Mouse (Mus musculus): ENCODE results near the gene Adh5. TPM values are rescaled to one million over a fixed set of nuclear protein-coding genes. Genes with fewer than 3 reads are reported as not detected.

Gene Adh5
- polyA plus RNA-seq, 1 experiment: 79.7 TPM

DNA sequence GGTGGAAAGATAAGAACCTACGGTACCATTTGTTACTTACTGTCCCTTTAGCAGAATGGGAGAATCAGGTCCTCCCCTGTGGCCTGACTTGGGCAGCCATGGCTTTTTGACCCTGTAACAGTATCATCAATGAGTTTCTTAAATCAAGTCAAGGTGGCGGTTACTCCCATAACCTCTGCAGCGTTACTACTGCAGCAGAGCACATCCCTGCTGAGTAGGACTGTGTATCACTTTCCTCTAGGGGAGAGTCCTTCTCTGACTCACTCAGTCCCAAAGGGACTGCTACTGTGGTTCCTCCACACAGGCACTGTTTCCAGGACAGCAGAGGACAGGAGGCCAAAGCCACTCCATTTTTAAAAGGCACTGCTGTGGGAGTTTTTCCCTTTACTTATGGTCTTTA, 28.2 kb downstream of the Adh5 start:
- Histone ChIP-seq H3K4me3 (no peak overlapping the region), H3ac (ENCODE audit: control insufficient read depth, insufficient read length) (no peak overlapping the region), H3K4me2 (ENCODE audit: low read depth) (no peak overlapping the region), H3K79me2 (ENCODE audit: control insufficient read depth, insufficient read depth) (peaks cover 7% of the 10 kb centered on the region), H3K27me3 (ENCODE audit: control insufficient read depth, insufficient read depth, insufficient read length) (no peaks in the 10 kb centered on the region), H3K36me3 (ENCODE audit: control insufficient read depth, insufficient read depth) (peaks cover 29% of the 10 kb centered on the region)
- TF ChIP-seq REST (IDR thresholded peaks at IDR 0.05; ENCODE audit: insufficient read depth, insufficient read length): no peak
- no peak for TF ChIP-seq TCF12 (IDR thresholded peaks at IDR 0.05; ENCODE audit: insufficient read depth, poor library complexity, severe bottlenecking)
- TF ChIP-seq POLR2A (IDR thresholded peaks at IDR 0.05; ENCODE audit: insufficient read length, low read depth): no peak
- TF ChIP-seq POLR2AphosphoS2 (IDR thresholded peaks at IDR 0.05; ENCODE audit: insufficient read length, low read depth): no peak
- TF ChIP-seq CEBPB (IDR thresholded peaks at IDR 0.05; ENCODE audit: insufficient read depth, poor library complexity, severe bottlenecking): no peak
- TF ChIP-seq SRF (IDR thresholded peaks at IDR 0.05; ENCODE audit: control insufficient read depth, insufficient read length, low read depth): no peak
- no peak for TF ChIP-seq TCF3 (IDR thresholded peaks at IDR 0.05; ENCODE audit: insufficient read length, low read depth)
- TF ChIP-seq MYOD1 (IDR thresholded peaks at IDR 0.05; ENCODE audit: control insufficient read depth in 1 of 3, insufficient read length in 2 of 3, low read depth in 2 of 3): no peak
- TF ChIP-seq USF1 (IDR thresholded peaks at IDR 0.05; ENCODE audit: low read depth): no peak
- no peak for TF ChIP-seq MAX (IDR thresholded peaks at IDR 0.05; ENCODE audit: low read depth)
- TF ChIP-seq E2F4 (IDR thresholded peaks at IDR 0.05; ENCODE audit: insufficient read depth): no peak
- no peak for TF ChIP-seq MYOG (IDR thresholded peaks at IDR 0.05; ENCODE audit: control insufficient read depth in 1 of 3, insufficient read depth in 1 of 3, insufficient read length in 2 of 3, low read depth in 2 of 3)

DNA sequence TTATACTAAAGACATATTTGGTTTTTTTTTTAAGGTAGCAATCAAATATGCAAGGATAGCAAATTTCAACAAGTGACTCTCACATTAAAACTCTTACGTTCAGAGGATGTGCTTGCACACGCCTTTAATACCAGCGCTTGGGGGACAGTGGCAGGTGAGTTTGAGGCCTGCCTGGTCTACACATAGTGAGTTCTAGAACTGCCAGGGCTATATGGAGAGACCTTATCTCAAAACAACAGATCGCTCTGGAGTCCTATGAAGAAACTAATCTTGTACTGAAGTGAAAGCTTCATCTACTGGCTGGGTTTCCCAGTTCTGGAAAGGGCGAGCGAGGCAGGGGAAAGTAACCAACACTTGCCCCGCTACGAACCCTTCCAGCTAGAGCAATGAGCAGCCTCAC, 36.6 kb downstream of the Adh5 start:
- H3K36me3 ChIP-seq (ENCODE audit: control insufficient read depth, insufficient read depth): peaks cover 18% of the 10 kb centered on the region
- no peaks in the 10 kb centered on the region for H3K27me3 ChIP-seq (ENCODE audit: control insufficient read depth, insufficient read depth, insufficient read length)
- H3K79me2 ChIP-seq (ENCODE audit: control insufficient read depth, insufficient read depth): peaks cover 39% of the 10 kb centered on the region
- H3ac ChIP-seq (ENCODE audit: control insufficient read depth, insufficient read length): no peak overlapping the region
- H3K4me2 ChIP-seq (ENCODE audit: low read depth): no peak overlapping the region
- TF ChIP-seq MAX (IDR thresholded peaks at IDR 0.05; ENCODE audit: low read depth) (no peak), TCF3 (IDR thresholded peaks at IDR 0.05; ENCODE audit: insufficient read length, low read depth) (no peak), MYOD1 (IDR thresholded peaks at IDR 0.05; ENCODE audit: control insufficient read depth in 1 of 3, insufficient read length in 2 of 3, low read depth in 2 of 3) (no peak), CEBPB (IDR thresholded peaks at IDR 0.05; ENCODE audit: insufficient read depth, poor library complexity, severe bottlenecking) (no peak), POLR2A (IDR thresholded peaks at IDR 0.05; ENCODE audit: insufficient read length, low read depth) (no peak), POLR2AphosphoS2 (IDR thresholded peaks at IDR 0.05; ENCODE audit: insufficient read length, low read depth) (no peak), E2F4 (IDR thresholded peaks at IDR 0.05; ENCODE audit: insufficient read depth) (no peak), TCF12 (IDR thresholded peaks at IDR 0.05; ENCODE audit: insufficient read depth, poor library complexity, severe bottlenecking) (no peak), SRF (IDR thresholded peaks at IDR 0.05; ENCODE audit: control insufficient read depth, insufficient read length, low read depth) (no peak), MYOG (IDR thresholded peaks at IDR 0.05; ENCODE audit: control insufficient read depth in 1 of 3, insufficient read depth in 1 of 3, insufficient read length in 2 of 3, low read depth in 2 of 3) (no peak), USF1 (IDR thresholded peaks at IDR 0.05; ENCODE audit: low read depth) (no peak), REST (IDR thresholded peaks at IDR 0.05; ENCODE audit: insufficient read depth, insufficient read length) (no peak)
- H3K4me3 ChIP-seq: no peak overlapping the region

- Histone ChIP-seq H3ac (ENCODE audit: control insufficient read depth, insufficient read length) (no peak overlapping the region), H3K27me3 (ENCODE audit: control insufficient read depth, insufficient read depth, insufficient read length) (no peaks in the 10 kb centered on the region), H3K36me3 (ENCODE audit: control insufficient read depth, insufficient read depth) (peaks cover 17% of the 10 kb centered on the region), H3K79me2 (ENCODE audit: control insufficient read depth, insufficient read depth) (peaks cover 49% of the 10 kb centered on the region), H3K4me3 (no peak overlapping the region), H3K4me2 (ENCODE audit: low read depth) (no peak overlapping the region)
- no peak for TF ChIP-seq TCF3 (IDR thresholded peaks at IDR 0.05; ENCODE audit: insufficient read length, low read depth)
- TF ChIP-seq REST (IDR thresholded peaks at IDR 0.05; ENCODE audit: insufficient read depth, insufficient read length): no peak
- no peak for TF ChIP-seq MYOD1 (IDR thresholded peaks at IDR 0.05; ENCODE audit: control insufficient read depth in 1 of 3, insufficient read length in 2 of 3, low read depth in 2 of 3)
- TF ChIP-seq MAX (IDR thresholded peaks at IDR 0.05; ENCODE audit: low read depth): no peak
- TF ChIP-seq SRF (IDR thresholded peaks at IDR 0.05; ENCODE audit: control insufficient read depth, insufficient read length, low read depth): no peak
- no peak for TF ChIP-seq CEBPB (IDR thresholded peaks at IDR 0.05; ENCODE audit: insufficient read depth, poor library complexity, severe bottlenecking)
- TF ChIP-seq E2F4 (IDR thresholded peaks at IDR 0.05; ENCODE audit: insufficient read depth): no peak
- TF ChIP-seq POLR2AphosphoS2 (IDR thresholded peaks at IDR 0.05; ENCODE audit: insufficient read length, low read depth): no peak
- no peak for TF ChIP-seq POLR2A (IDR thresholded peaks at IDR 0.05; ENCODE audit: insufficient read length, low read depth)
- TF ChIP-seq MYOG (IDR thresholded peaks at IDR 0.05; ENCODE audit: control insufficient read depth in 1 of 3, insufficient read depth in 1 of 3, insufficient read length in 2 of 3, low read depth in 2 of 3): no peak
- TF ChIP-seq USF1 (IDR thresholded peaks at IDR 0.05; ENCODE audit: low read depth): no peak
- TF ChIP-seq TCF12 (IDR thresholded peaks at IDR 0.05; ENCODE audit: insufficient read depth, poor library complexity, severe bottlenecking): no peak
These were observed 38.8 kb downstream of the Adh5 start for GRCm38 (mm10) chr3:138481526-138482284.

GRCm38 (mm10) chr3:138483240-138483639, 40.3 kb downstream of the Adh5 start:
- Histone ChIP-seq H3K27me3 (ENCODE audit: control insufficient read depth, insufficient read depth, insufficient read length) (no peaks in the 10 kb centered on the region), H3K36me3 (ENCODE audit: control insufficient read depth, insufficient read depth) (peaks cover 14% of the 10 kb centered on the region), H3K79me2 (ENCODE audit: control insufficient read depth, insufficient read depth) (peaks cover 65% of the 10 kb centered on the region), H3K4me3 (no peak overlapping the region), H3ac (ENCODE audit: control insufficient read depth, insufficient read length) (no peak overlapping the region), H3K4me2 (ENCODE audit: low read depth) (no peak overlapping the region)
- no peak for TF ChIP-seq E2F4 (IDR thresholded peaks at IDR 0.05; ENCODE audit: insufficient read depth)
- TF ChIP-seq POLR2A (IDR thresholded peaks at IDR 0.05; ENCODE audit: insufficient read length, low read depth): no peak
- no peak for TF ChIP-seq TCF3 (IDR thresholded peaks at IDR 0.05; ENCODE audit: insufficient read length, low read depth)
- TF ChIP-seq MAX (IDR thresholded peaks at IDR 0.05; ENCODE audit: low read depth): no peak
- TF ChIP-seq USF1 (IDR thresholded peaks at IDR 0.05; ENCODE audit: low read depth): no peak
- TF ChIP-seq MYOG (IDR thresholded peaks at IDR 0.05; ENCODE audit: control insufficient read depth in 1 of 3, insufficient read depth in 1 of 3, insufficient read length in 2 of 3, low read depth in 2 of 3): no peak
- no peak for TF ChIP-seq TCF12 (IDR thresholded peaks at IDR 0.05; ENCODE audit: insufficient read depth, poor library complexity, severe bottlenecking)
- TF ChIP-seq CEBPB (IDR thresholded peaks at IDR 0.05; ENCODE audit: insufficient read depth, poor library complexity, severe bottlenecking): no peak
- TF ChIP-seq REST (IDR thresholded peaks at IDR 0.05; ENCODE audit: insufficient read depth, insufficient read length): no peak
- no peak for TF ChIP-seq POLR2AphosphoS2 (IDR thresholded peaks at IDR 0.05; ENCODE audit: insufficient read length, low read depth)
- no peak for TF ChIP-seq SRF (IDR thresholded peaks at IDR 0.05; ENCODE audit: control insufficient read depth, insufficient read length, low read depth)
- no peak for TF ChIP-seq MYOD1 (IDR thresholded peaks at IDR 0.05; ENCODE audit: control insufficient read depth in 1 of 3, insufficient read length in 2 of 3, low read depth in 2 of 3)

Measured in myocyte (in vitro differentiated cells).